Mouse (Mus musculus): ENCODE data around the gene Nckap5. TPM values are rescaled to one million over a fixed set of nuclear protein-coding genes. Genes with fewer than 3 reads are reported as not detected.
A peak's percentile ranks its signal among the peaks of the same experiment; 100 is the strongest.

Gene Nckap5
- 24.5 and 28.3 TPM in 2 replicates for polyA plus RNA-seq (2016; fragmentation: Nextera tagmentation; extraction: Ambion mirVana)

DNA sequence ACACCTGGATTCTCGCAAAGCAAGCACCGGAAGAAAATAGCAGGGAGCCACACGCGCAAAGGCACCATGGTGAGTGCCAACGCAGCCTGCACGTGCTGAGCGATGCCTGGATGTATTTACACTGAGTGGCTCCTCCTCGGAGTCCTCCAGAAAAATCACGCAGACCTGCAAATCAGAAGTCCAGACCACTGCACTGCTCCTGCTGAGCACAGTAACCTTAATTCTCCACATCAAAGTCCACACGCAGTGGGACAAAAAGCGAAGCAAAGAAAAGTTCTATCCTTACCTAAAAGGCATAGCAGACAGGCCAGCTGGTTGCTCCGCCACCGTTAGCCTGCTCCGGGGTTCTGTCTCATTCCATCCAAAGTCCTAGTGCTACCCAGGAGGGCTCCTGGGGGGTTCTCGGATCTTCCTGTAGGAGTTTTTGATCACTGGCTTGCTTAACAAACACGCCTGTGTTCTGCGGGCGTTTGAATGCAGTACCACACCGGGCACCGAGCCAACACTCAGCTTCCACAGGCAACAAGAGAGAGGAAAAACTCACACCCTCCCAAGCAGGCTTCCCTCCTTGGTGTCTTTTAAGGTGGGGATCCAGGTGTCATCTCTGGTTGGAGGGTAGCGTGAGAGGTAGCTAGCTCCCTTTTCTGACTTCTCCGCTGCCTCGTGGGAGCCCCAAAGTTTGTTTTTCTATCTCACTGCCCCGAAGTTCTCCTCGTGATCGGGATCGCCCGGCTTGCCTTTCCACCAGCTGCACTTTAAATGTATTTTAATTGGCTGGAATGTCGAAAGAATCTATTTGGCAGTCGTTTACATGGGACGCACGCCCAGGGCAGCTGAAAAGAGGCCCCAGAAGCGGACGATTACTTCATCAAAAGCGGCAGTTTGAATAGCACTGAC lies at the start of gene Nckap5:
Gene Nckap5 (minus strand): TSS at position 769 of the 897 bp plus-strand sequence.
- H3K27me3 ChIP-seq = 0 out of 2 replicates have a peak, but pooled peaks cover 16% of the 10 kb centered on the region
- no peaks in the 10 kb centered on the region for H3K9me3 ChIP-seq
- WGBS = 2% methylated on average over 35 of the region's 35 CpGs
- H3K4me1 ChIP-seq = peaks cover 25% of the 10 kb centered on the region
- H3K9ac ChIP-seq = peak within 1 kb of the TSS; percentile 40; the same call in 1 of the 2 replicates
- peak; percentile 88 for ATAC-seq (ENCODE audit: low FRiP score)
- peak within 1 kb of the TSS; percentile 63 for H3K4me2 ChIP-seq
- H3K27ac ChIP-seq = peak within 1 kb of the TSS; percentile 88
- peak within 1 kb of the TSS; percentile 39 for H3K4me3 ChIP-seq (replicated peaks)
- no peaks in the 10 kb centered on the region for H3K36me3 ChIP-seq (replicated peaks)

- Histone ChIP-seq H3K9me3 (no peaks in the 10 kb centered on the region), H3K27me3 (no peaks in the 10 kb centered on the region), H3K4me3 (replicated peaks) (no peak overlapping the region), H3K4me2 (no peak overlapping the region), H3K4me1 (no peaks in the 10 kb centered on the region), H3K36me3 (replicated peaks) (no peaks in the 10 kb centered on the region), H3K27ac (no peak overlapping the region), H3K9ac (no peak overlapping the region)
- no peak for ATAC-seq (ENCODE audit: low FRiP score)
- 91% methylated on average over 2 of the region's 2 CpGs for WGBS
These were observed 46.9 kb upstream of the Nckap5 start for GRCm38 (mm10) chr1:126877495-126877894.

GRCm38 (mm10) chr1:126868372-126868771 lies 37.8 kb upstream of the Nckap5 start:
- no peaks in the 10 kb centered on the region for H3K9me3 ChIP-seq
- WGBS = 91% methylated on average over 9 of the region's 9 CpGs
- H3K4me3 ChIP-seq (replicated peaks) = no peak overlapping the region
- H3K9ac ChIP-seq = no peak overlapping the region
- no peak for ATAC-seq (ENCODE audit: low FRiP score)
- no peak overlapping the region for H3K4me2 ChIP-seq
- H3K27ac ChIP-seq = no peak overlapping the region
- peaks cover 14% of the 10 kb centered on the region for H3K4me1 ChIP-seq
- no peaks in the 10 kb centered on the region for H3K36me3 ChIP-seq (replicated peaks)
- no peaks in the 10 kb centered on the region for H3K27me3 ChIP-seq

- Histone ChIP-seq H3K27ac (no peak overlapping the region), H3K9me3 (no peaks in the 10 kb centered on the region), H3K4me1 (peaks cover 14% of the 10 kb centered on the region), H3K4me3 (replicated peaks) (no peak overlapping the region), H3K36me3 (replicated peaks) (no peaks in the 10 kb centered on the region), H3K4me2 (no peak overlapping the region), H3K9ac (no peak overlapping the region), H3K27me3 (no peaks in the 10 kb centered on the region)
- no peak for ATAC-seq (ENCODE audit: low FRiP score)
- 91% methylated on average over 5 of the region's 5 CpGs for WGBS
These were observed 37.3 kb upstream of the Nckap5 start for GRCm38 (mm10) chr1:126867912-126868311.

DNA sequence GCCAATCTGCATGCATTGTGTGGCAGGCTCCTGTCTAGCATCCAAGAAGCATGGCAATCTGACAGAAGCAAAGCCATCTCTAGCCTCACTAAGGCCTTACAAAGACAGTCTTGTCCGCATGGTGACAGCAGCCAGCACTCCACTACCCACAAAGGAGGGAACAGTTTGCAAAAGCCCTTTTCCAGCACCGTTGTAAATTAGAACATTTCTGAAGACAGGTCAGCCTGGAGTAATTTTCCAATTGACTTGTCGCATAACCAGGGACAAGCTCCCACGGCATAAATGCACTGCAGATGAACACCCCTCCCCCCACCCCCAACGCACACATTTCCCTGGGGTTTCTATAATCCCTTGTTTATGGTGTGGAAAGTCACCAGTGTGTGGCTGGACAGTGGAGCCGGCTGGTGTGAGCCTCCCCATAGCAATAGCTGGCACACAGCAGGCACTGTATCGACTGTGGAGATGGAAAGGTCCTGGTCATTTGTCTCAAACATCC lies 35.0 kb upstream of the Nckap5 start:
- Histone ChIP-seq H3K27ac (peak overlapping the region; percentile 74), H3K9ac (no peak overlapping the region), H3K9me3 (no peaks in the 10 kb centered on the region), H3K36me3 (replicated peaks) (no peaks in the 10 kb centered on the region), H3K4me1 (peaks cover 17% of the 10 kb centered on the region), H3K4me2 (peak overlapping the region; percentile 8; the same call in 1 of the 2 replicates), H3K27me3 (no peaks in the 10 kb centered on the region), H3K4me3 (replicated peaks) (no peak overlapping the region)
- 10% methylated on average over 7 of the region's 7 CpGs for WGBS
- ATAC-seq (ENCODE audit: low FRiP score) = peak; percentile 85

GRCm38 (mm10) chr1:126861816-126862215 lies 31.2 kb upstream of the Nckap5 start:
- Histone ChIP-seq H3K4me3 (replicated peaks) (no peak overlapping the region), H3K27me3 (no peaks in the 10 kb centered on the region), H3K27ac (no peak overlapping the region), H3K4me1 (peaks cover 17% of the 10 kb centered on the region), H3K9ac (no peak overlapping the region), H3K4me2 (no peak overlapping the region), H3K36me3 (replicated peaks) (no peaks in the 10 kb centered on the region), H3K9me3 (no peaks in the 10 kb centered on the region)
- no peak for ATAC-seq (ENCODE audit: low FRiP score)
- WGBS = 58% methylated on average over 3 of the region's 3 CpGs

DNA sequence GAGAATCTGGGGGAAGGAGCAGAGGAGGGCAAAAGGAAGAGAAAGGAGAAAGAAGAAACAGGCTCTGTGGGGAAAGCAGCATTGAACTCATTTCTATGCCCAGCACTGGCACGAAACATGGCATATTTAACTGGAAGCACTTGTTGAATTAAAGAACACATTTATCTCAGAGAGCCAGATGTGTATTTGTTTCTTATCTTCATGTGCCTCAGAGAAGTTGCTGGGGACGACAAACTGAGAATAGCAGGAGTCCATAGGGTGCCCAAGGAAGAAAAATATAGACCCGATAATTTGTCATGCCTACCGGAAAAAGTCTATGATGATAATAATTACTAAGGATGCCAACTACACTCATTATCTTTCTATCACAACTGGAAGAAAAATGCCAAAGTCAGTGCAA lies 29.9 kb upstream of the Nckap5 start:
- no peaks in the 10 kb centered on the region for H3K36me3 ChIP-seq (replicated peaks)
- no peak overlapping the region for H3K4me3 ChIP-seq (replicated peaks)
- H3K4me1 ChIP-seq = peaks cover 10% of the 10 kb centered on the region
- no peak overlapping the region for H3K9ac ChIP-seq
- WGBS = 79% methylated on average over 4 of the region's 4 CpGs
- no peaks in the 10 kb centered on the region for H3K9me3 ChIP-seq
- no peaks in the 10 kb centered on the region for H3K27me3 ChIP-seq
- ATAC-seq (ENCODE audit: low FRiP score) = no peak
- H3K4me2 ChIP-seq = no peak overlapping the region
- no peak overlapping the region for H3K27ac ChIP-seq

GRCm38 (mm10) chr1:126849481-126849880 lies 18.9 kb upstream of the Nckap5 start:
- H3K36me3 ChIP-seq (replicated peaks) = no peaks in the 10 kb centered on the region
- no peak overlapping the region for H3K27ac ChIP-seq
- no peaks in the 10 kb centered on the region for H3K4me1 ChIP-seq
- no peak for ATAC-seq (ENCODE audit: low FRiP score)
- no peaks in the 10 kb centered on the region for H3K9me3 ChIP-seq
- no peaks in the 10 kb centered on the region for H3K27me3 ChIP-seq
- H3K4me2 ChIP-seq = no peak overlapping the region
- no peak overlapping the region for H3K4me3 ChIP-seq (replicated peaks)
- H3K9ac ChIP-seq = no peak overlapping the region
- 42% methylated on average over 6 of the region's 6 CpGs for WGBS

- Histone ChIP-seq H3K4me3 (replicated peaks) (no peak overlapping the region), H3K36me3 (replicated peaks) (no peaks in the 10 kb centered on the region), H3K27ac (no peak overlapping the region), H3K9ac (no peak overlapping the region), H3K9me3 (no peaks in the 10 kb centered on the region), H3K27me3 (no peaks in the 10 kb centered on the region), H3K4me1 (no peaks in the 10 kb centered on the region), H3K4me2 (no peak overlapping the region)
- WGBS = 68% methylated on average over 4 of the region's 4 CpGs
- ATAC-seq (ENCODE audit: low FRiP score) = no peak
These were observed 15.7 kb upstream of the Nckap5 start for GRCm38 (mm10) chr1:126846317-126846716.

DNA sequence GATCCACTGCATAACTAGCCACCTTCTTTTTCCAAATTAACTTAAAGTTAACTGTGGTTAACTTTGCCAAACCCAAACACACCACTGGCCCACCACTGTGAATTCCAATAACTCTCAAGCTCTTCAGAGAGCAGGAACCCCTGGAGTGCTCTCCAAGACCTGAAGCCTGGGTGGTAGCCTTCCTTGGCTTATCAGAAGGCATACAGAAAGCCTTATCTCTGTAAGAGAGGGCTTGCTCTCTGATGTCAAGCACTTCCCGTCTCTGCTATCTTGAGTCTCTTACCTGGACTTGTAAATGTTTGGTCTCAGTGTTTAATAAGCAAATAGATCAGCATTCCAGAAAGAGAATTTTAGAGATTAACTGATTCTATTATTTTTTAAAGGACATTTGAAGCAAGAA lies 2.3 kb upstream of the Nckap5 start:
- H3K9ac ChIP-seq = no peak overlapping the region
- no peak overlapping the region for H3K4me2 ChIP-seq
- H3K9me3 ChIP-seq = no peaks in the 10 kb centered on the region
- no peak overlapping the region for H3K4me3 ChIP-seq (replicated peaks)
- no peaks in the 10 kb centered on the region for H3K36me3 ChIP-seq (replicated peaks)
- peaks cover 25% of the 10 kb centered on the region for H3K4me1 ChIP-seq
- WGBS = 97% methylated on average over 1 of the region's 1 CpGs
- no peak for ATAC-seq (ENCODE audit: low FRiP score)
- 0 out of 2 replicates have a peak, but pooled peaks cover 16% of the 10 kb centered on the region for H3K27me3 ChIP-seq
- H3K27ac ChIP-seq = no peak overlapping the region

DNA sequence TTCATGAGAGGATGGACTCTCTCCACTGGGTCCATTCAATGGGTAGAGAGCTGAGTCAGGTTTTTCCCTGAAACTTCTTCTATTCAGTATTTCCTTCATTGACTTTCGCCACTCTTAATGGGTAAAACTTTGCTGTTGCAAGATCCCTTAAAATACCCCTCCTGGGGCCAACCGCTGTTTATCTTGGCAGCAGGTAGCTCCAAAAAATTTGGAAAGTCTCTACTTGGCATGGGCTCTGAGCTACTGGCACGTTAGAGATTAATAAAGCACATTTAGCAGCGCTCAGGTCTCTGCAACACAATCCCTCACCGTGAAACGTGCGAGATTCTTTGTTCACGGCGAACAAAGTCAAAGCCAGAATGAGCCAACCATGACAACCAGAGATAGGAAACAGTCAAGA lies 1.6 kb downstream of the Nckap5 start:
- ATAC-seq (ENCODE audit: low FRiP score) = no peak
- H3K4me1 ChIP-seq = peaks cover 25% of the 10 kb centered on the region
- H3K4me2 ChIP-seq = peak overlapping the region; percentile 63
- H3K9ac ChIP-seq = 0 out of 2 replicates have a peak overlapping the region, but pooled peaks have one; percentile 17
- H3K36me3 ChIP-seq (replicated peaks) = no peaks in the 10 kb centered on the region
- peak overlapping the region; percentile 88 for H3K27ac ChIP-seq
- H3K4me3 ChIP-seq (replicated peaks) = peak overlapping the region; percentile 39
- H3K27me3 ChIP-seq = 0 out of 2 replicates have a peak, but pooled peaks cover 16% of the 10 kb centered on the region
- no peaks in the 10 kb centered on the region for H3K9me3 ChIP-seq
- WGBS = 66% methylated on average over 9 of the region's 9 CpGs

DNA sequence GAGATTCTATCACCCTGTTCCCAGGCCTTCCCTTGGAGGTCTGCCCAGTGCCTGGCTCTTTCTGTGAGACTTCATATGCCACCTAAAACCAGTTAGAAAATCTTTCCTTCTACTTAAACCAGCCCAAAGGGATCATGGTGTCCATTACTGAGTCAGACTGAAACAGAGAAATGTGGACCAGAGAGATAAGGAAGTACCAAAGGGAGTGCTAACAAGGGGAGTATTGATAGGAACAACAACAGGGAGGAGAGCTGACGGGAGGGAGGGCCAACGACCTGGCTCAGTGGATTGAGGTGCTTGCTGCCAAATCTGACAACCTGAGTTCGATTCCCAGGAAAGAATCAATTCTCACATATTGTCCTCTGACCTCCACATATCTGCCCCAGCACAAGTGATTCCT lies 5.8 kb downstream of the Nckap5 start:
- Histone ChIP-seq H3K27me3 (0 out of 2 replicates have a peak, but pooled peaks cover 4% of the 10 kb centered on the region), H3K4me2 (no peak overlapping the region), H3K27ac (0 out of 2 replicates have a peak overlapping the region, but pooled peaks have one; percentile 15), H3K4me3 (replicated peaks) (no peak overlapping the region), H3K4me1 (peaks cover 12% of the 10 kb centered on the region), H3K36me3 (replicated peaks) (no peaks in the 10 kb centered on the region), H3K9me3 (no peaks in the 10 kb centered on the region), H3K9ac (no peak overlapping the region)
- 69% methylated on average over 3 of the region's 3 CpGs for WGBS
- no peak for ATAC-seq (ENCODE audit: low FRiP score)

All from forebrain, embryonic 12.5 days (tissue).